Mouse (Mus musculus): ENCODE data around the gene Gm20388.
A peak's percentile ranks its signal among the peaks of the same experiment; 100 is the strongest.

Gene Gm20388

DNA sequence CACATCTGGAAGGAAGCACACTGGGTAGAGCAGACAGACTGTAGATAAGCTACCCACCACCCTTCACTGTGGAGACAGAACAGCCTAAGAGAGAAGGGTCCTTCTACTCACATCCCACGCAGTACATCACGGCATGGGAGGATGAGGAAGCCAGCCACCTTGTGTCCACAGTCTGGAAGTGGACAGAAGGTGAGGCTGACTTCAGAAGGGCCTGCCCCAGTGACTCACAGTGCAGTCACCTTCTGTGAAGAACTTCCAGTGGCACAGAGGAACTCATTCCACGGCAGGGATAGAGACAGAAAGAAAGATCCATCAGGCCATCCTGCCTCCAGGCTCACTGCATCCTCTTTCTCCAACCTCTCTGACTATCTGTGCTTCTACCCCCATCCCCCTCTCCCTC is 4429.1 kb downstream of the Gm20388 start:
- DNase-seq (ENCODE audit: low spot score): no peak

DNA sequence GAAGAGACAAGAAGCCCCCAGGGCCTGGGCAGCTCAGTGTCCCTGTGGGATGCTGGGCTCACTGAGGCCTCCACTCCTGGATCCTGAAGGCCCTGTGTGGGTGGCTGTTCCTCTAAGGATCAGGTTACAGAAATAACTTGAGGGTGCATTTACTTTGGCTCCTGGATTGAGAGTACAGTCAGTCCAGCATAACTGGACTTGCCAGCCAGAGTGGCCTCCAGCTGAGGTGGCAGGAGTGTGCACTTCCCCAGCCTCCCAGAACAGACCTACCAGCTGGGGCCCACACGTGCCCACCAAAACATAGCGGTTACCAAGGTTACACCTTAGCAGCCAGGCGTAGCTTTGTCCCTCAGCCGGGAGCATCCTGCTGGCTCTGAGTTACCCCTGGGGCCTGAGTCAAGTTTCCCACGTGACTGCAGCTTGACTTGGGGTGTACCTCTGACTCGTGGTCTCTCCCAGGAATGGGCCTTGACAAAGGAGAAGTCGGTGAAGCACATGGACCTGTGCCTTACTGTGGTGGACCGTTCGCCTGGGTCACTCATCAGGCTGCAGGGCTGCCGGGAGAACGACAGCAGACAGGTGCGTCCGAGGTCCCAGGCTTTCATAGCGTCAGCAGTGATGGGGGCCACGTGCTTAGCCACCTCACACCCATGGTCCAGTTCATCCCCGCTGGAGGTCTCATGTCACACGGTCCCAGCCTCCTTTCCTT is 4429.9 kb downstream of the Gm20388 start:
- no peak for DNase-seq (ENCODE audit: low spot score)

DNA sequence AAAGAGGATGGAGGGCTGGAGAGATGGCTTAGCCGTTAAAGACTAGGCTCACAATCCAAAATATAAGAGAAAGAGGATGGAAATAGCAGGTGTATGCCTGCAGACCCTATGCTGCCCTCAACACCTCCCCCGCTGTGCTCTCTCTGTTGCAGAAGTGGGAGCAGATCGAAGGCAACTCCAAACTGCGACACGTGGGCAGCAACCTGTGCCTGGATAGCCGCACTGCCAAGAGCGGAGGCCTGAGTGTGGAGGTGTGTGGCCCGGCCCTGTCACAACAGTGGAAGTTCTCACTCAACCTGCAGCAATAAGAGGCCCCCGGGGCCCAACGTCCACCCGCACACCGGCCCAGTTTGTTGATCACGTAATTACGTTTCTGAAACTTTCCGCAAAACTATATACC is 4432.5 kb downstream of the Gm20388 start:
- DNase-seq (ENCODE audit: low spot score): no peak

DNA sequence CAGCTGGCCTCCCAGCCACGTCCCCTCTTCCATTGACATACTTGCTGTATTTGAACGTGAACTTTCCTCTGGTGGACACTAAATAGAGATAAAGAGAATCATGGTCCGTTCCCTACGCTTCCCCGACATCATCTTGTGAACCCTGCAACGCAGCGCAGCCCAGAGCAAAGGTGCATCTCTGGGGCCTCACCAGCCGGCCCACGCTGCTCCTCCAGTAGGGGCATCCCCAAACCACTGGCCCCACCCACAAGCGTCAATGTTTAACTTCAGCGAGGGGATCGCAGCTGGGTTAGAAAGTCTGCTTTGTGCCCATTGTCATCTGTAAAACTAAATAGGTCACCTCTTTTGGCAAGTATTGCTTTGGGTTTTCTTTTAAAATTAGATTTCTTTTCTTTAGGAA is 4433.4 kb downstream of the Gm20388 start:
- DNase-seq (ENCODE audit: low spot score): no peak

DNA sequence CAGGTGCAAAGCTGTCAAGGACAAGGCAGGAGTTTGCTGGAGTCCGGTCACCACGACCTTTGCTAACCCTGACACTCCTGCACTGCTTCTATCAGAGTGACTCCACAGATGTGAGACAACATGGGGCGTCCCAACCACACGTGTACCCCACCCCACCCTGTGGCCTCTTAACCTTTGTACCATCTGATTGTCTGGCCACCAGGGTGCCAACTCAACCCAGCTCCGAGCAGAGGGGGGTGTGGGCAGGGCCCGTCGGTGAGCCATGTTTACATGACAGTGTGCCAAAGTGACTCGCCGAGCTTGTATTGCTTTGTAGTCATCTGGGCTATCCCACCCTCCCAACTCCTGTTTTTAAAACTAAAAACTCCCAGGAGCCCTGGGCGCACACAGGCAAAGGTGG is 4434.5 kb downstream of the Gm20388 start:
- peak; percentile 15 for DNase-seq (ENCODE audit: low spot score)

DNA sequence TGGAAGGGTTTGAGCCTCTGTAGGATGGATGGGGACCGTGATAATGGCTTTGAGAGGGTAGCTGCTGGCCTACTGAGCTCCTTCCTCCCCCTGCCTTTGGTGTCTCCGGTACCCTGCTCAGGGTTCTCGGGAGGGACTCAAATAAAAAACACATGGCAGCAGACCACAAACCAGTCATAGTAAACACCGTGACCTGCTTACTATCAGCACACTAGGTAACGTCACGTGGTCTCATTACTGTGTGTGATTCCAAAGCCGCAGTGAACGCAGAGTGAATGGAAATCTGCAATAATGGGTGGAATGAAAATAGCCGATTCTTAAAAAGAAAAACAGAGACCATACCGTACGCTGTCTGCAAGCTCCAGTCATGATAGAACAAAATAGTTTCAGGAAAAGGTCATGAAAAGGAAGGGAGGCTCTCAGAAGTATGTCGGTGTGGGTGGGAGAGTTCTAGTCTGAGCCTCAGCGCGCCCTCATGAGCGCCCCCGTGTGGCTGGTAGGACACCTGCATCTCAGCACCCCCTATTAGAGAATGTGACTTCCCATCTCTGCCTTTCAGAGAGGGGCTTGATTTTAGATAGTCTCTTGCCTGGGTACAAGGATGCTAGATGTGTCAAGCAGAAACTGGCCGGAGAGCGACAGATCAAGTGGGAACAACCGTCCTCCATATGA is 4436.3 kb downstream of the Gm20388 start:
- peak; percentile 53 for DNase-seq (ENCODE audit: low spot score)

DNA sequence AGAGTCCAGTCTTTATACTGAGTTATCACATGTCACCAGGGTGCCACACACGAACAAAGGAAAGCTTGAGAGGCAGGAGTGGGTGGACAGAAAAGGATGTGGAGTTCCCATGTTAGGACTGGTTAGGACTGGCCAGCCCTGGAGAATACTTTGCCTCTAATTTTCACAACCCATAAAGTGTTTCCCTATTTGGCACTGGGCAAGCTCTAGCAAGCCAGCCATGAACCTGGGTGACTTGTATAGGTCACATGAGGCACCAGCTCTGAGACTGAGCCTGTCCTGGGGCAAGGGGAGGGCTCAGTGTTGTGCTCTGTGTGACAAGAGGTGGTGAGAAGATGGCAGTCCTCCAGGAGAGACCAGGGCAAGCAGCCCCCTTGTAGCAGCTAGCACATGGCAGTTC is 4437.4 kb downstream of the Gm20388 start:
- peak; percentile 84 for DNase-seq (ENCODE audit: low spot score)

DNA sequence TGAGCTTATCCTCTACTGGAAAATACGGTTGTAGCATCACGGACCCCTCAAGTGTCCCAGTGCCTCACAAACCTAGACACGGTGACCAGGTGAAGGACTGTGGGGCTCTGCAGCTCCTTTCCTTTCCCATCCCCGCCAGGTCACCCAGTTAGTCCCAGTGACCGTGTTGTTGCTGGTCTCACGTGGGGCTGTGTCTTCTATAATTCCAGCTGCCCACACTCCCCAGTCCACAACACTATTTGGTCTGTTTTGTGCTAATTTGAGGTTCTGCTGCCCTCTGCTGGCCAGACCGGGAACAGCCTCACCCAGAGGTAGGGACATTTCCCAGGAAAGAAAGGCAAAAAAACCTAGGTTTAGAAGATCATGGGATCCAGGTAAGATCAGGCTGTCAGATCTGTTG is 4439.0 kb downstream of the Gm20388 start:
- DNase-seq (ENCODE audit: low spot score): peak; percentile 85

DNA sequence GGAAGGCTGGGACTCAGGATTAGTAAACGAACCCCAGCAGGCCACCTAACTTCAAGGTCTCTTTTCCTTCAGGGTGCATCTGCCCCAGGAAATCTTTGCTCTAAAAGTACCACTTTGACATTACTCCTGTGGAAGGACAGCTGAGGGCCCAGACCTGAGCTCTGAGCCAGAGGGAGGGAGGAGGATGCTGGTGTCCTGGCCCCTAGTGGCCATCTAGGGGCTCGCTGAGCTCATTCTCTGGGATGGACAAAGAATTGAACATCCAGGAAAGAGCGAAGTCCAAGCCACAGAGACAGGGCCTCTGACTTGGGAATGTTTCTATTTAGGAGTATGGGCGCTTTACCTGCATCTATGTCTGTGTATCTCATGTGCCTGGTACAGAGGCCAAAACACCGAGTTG is 4441.0 kb downstream of the Gm20388 start:
- DNase-seq (ENCODE audit: low spot score): no peak

DNA sequence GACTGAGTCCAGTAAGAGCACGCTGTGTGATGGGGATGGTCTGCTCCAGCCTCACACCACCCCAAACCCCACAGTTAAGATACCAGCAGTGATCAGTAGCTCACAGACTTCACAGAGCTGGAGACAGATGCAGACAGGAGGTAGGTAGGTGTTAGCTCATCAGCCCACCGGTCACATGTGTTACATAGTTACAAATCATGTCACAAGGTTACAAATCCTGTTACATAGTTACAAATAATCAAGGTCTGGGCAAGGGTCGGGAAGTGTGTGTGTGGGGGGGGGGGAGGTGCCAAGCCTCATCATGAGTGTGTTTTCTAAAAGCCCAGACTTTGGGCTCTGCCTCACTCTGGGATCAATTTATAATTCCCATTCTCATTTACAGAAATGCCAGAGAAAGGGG is 4450.3 kb downstream of the Gm20388 start:
- no peak for DNase-seq (ENCODE audit: low spot score)

DNA sequence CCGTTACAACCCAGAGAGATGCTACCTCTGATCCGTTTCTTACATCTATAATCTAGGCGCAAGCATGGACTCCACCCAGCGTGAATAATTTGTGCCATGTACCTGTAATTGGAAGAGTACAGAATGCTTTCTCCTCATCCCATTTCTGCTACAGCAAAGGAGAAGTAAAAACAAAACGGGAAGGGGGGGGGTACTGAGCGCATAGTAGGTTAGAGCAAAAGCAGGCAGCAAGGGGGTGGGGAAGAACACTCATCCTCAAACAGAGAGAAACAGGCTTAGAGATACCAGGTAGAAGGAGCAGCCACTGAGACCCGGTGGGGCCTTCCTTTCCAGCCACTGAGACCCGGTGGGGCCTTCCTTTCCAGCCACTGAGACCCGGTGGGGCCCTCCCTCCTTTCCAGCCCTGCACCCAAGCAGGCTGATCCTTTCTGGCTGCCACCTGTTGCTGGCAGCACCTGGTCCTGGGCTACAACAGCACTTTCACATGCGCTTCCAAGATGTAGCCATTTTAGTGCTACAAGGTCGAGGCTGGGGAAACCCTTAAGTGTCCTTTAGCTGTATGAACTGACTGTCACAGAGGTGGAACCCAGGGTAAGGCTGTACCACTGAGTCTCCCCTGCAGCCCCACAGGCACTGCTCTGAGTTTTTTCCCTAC is 4451.3 kb downstream of the Gm20388 start:
- no peak for DNase-seq (ENCODE audit: low spot score)

DNA sequence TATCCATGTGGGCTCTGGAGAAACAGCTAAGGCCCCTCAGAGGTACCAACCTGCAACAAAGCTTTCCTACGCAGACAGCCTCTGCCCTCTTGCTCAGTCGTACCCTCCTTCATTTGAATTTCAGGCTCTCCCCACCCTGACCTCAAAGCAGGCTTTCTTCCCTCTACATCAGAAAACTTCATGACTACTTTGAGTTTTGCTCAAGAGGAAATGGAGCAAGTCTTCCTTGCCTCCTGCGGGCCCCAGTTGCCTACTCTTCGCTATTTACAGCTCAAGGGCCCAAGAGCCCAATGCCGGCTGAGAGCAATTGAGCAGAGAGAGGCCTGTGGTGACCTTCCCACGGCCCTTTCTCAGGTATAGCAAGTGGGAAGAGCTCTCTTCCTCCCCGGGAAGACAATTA is 4451.9 kb downstream of the Gm20388 start:
- no peak for DNase-seq (ENCODE audit: low spot score)

DNA sequence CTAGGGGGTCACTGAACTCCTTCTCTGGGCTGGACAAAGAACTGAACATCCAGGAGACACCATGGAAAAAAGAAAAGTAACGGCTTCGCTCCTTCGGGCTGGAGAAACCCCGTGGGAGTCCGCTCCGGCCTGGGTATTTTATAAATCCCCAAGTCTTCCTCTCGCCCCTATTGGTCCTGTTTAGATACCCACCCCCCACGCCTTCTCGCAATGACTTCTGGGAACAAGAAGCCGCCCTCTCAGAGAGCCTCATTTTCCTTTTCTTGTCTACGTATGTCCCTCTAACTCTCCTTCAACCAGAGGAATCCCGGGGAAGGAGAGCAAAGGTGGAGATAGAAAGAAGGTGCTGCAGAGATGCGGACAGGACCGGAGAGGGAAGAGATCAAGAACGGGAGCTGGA is 4452.7 kb downstream of the Gm20388 start:
- no peak for DNase-seq (ENCODE audit: low spot score)

DNA sequence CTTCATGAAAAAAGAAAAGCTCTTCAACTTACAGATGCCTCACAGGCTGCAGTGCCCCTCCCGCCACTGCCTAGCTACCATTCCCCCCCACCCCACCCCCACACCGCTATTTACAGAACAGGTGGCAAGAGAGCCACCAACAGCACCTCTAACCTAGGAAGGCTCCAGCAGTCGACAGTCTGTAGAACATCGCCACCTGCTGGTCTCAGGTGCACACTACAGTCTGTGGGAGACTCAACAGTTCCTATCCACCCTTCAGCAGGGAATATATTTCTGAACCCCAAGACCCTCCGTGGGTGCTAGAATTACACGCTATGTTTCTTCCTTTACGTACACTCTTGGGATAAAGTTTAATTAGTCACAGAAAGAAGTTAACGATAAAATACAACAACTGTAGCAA is 4457.6 kb downstream of the Gm20388 start:
- peak; percentile 58 for DNase-seq (ENCODE audit: low spot score)

DNA sequence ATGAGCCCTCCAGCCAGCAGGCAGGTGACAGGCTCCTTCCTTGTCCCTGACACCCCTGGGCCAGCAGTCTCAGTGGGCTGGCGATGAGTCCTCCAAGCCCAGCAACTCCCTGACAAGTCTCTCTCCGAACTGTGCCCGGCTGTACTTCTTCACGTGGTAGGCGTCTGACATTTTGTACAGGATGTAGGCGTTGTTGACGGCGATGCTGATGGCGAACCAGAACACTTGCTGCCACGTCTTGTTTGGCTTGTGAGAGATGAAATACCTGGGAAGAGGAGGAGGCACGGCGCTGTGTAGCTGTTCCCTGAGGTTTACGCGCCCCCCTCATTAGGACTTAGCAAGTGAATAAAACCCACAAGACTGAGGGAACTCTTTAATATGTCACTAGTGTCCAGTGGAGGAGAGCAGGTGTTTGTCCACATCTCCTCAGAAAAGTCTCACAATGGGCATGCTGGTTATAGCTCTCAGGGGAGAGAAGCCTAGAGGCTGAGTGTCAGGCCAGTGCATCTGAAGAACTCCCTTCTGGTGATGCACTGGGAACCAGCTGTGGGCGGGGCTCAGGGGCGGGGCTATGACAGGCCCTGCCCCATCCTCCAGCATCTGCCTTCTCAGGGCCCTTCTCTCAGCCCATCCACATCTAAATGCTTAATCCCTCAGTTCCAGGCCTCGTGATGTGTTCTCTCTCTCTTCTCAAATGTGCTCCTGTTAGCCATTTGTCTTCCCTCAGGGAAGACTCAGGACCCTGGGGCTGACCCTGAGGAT is 4460.0 kb downstream of the Gm20388 start:
- DNase-seq (ENCODE audit: low spot score): no peak

DNA sequence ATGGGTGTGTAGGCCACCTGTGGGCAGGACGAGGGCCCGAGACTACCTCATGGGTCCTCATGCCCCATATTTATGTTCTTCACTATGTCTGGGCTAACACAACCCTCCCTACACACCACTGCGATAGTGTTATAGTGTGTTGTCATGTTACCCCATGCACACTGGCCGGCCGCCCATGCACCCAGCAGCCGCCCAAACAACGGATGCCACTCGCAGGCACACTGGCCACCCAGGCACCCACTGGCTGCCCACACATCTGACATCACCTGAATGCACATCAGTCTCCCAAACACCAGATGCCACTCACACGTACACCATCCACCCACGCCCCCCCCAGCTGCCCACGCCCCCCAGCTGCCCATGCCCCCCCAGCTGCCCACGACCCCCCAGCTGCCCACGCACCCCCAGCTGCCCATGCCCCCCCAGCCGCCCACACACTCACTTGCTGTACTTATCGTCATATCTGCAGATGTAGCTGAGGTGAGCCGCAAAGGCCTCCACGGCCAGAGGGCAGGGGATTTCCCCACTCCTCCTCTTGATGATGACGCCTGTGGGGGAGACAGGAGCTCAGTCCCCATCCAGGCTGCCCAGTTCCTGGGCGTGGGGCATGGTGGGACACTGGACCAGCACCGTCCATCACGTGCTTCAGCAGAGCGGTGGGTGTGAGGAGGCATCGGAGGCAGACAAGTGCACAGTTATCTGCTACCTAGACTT is 4460.9 kb downstream of the Gm20388 start:
- no peak for DNase-seq (ENCODE audit: low spot score)

DNA sequence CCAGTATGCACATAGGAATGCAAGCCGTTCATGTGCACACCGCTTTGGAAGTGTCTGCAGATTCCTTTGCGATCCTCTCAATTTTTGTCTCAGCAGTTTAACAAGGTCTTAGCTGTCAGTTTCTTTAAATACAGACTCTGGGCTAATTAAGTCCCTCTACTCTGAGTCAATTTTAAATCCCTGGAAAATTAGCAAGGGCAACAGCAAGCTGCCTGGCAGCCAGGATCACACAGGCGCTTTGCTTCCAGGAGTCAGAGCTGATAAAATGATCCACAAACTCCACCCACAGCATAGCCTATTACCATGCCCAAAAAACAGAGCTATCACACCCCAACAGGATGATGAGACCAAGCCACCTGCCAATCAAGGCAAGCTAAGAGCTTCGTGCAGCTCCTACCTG is 4463.1 kb downstream of the Gm20388 start:
- DNase-seq (ENCODE audit: low spot score): no peak

DNA sequence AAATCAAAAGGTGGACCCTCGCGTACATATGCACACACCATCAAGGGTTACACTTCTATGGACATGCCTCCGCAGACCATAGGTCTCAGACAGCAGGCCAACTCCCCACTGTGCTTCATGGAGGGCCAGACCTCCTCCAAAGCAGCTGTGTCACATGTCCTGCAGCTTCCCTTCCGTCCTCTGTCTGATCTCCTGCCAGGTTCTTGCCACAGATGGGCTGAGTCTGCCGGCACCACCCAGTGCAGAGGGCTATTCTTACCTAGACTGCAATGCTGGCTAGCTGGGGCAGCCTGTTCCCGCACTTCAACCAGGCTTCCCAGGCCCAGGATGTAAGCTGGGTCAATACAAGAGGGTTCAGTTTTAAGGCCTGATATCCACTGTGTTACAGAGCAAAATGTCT is 4464.5 kb downstream of the Gm20388 start:
- no peak for DNase-seq (ENCODE audit: low spot score)

DNA sequence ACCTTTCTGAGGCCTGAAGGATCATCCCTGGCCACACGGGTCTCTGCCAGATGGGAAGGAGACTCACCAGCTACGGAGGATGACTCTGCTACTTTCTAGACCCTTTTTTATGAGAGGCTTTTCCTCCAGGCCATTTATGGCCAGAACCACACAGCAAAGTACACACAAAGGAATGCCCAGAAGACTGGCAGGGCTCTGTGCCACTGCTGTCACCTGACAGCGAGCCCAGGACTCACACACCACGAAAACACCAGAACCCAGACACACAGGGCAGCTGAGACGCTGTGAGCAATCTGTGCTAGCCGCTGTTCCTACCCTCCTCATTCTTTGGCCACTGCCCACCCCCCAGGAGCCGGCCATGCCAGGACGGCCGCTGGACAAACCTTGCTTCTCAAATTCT is 4465.1 kb downstream of the Gm20388 start:
- DNase-seq (ENCODE audit: low spot score): no peak

DNA sequence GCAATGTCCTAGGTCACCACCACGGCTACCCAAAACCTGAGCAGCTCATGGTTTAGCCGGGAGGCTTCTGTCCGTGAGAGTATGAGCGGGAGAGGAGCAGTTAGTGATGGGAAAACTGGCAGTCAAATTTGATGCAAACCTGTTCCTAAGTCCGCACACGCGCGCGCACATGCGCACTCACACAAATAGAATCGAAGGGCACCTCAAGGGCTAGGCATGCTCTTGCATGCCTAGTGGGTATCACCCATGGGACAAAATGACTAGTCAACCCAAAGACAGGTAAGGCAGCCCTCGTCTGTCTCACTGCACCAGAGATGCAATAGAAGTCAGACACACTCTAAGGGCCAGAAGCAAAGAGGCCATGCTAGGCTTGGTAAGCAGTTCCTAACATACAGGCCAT is 4465.8 kb downstream of the Gm20388 start:
- DNase-seq (ENCODE audit: low spot score): no peak

DNA sequence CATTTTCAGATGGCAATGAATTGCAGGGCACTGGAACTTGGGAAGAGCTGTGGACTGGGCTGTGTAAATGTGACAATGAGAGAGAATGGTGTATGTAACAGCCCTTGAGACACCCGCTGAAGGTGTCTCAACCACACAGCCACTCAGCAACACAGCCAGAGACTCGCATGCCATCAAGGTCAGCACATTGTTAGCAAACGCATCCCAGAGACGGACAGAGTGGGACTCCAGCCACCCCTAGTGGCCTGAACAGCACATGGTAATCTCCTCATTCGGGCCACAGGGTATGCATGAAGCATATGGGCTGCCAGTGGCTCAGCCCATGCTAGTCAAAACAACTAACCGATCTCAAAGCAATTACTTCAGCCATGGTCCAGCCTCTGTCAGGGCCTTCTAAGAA is 4468.6 kb downstream of the Gm20388 start:
- no peak for DNase-seq (ENCODE audit: low spot score)

DNA sequence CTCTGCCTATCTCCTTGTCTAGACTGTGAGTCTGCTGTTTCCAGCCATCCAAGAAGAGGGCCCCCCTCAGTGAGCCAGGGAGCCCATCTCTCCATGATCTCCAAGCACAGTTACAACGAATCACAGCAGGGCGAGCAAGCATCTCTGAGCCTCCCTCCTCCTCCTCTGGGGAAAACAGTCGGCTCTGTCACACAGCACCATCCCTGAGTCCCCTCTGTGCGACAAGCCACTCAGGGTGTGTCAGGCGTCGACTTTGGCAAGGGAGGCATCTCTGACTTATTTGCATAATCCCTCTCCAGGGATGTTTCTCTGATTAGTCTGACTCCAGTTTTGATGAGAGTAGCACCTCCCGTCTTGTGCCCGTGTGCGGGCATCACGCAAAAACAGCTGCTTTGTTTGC is 4471.6 kb downstream of the Gm20388 start:
- DNase-seq (ENCODE audit: low spot score): no peak

Data from adipocyte (in vitro differentiated cells).